Mouse (Mus musculus): ENCODE measurements around the gene Grin2b. TPM values are rescaled to one million over a fixed set of nuclear protein-coding genes. Genes with fewer than 3 reads are reported as not detected.

Grin2b gene
- total RNA-seq, 2 experiments from 2014 or later: not detected

GRCm38 (mm10) chr6:136018962-136019361 lies 154.3 kb downstream of the Grin2b start:
- no peak for ATAC-seq (replicated peaks; ENCODE audit: low FRiP score, low TSS enrichment, poor library complexity, severe bottlenecking)

- no peak for ATAC-seq (replicated peaks; ENCODE audit: low FRiP score, low TSS enrichment, poor library complexity, severe bottlenecking)
These were observed 159.5 kb downstream of the Grin2b start for GRCm38 (mm10) chr6:136013556-136014380.

GRCm38 (mm10) chr6:136011533-136011932 lies 161.8 kb downstream of the Grin2b start:
- no peak for ATAC-seq (replicated peaks; ENCODE audit: low FRiP score, low TSS enrichment, poor library complexity, severe bottlenecking)

- ATAC-seq (replicated peaks; ENCODE audit: low FRiP score, low TSS enrichment, poor library complexity, severe bottlenecking): no peak
These were observed 162.3 kb downstream of the Grin2b start for GRCm38 (mm10) chr6:136011038-136011311.

- no peak for ATAC-seq (replicated peaks; ENCODE audit: low FRiP score, low TSS enrichment, poor library complexity, severe bottlenecking)
These were observed 162.8 kb downstream of the Grin2b start for GRCm38 (mm10) chr6:136010290-136011037.

- ATAC-seq (replicated peaks; ENCODE audit: low FRiP score, low TSS enrichment, poor library complexity, severe bottlenecking): no peak
These were observed 165.2 kb downstream of the Grin2b start for GRCm38 (mm10) chr6:136008120-136008519.

- no peak for ATAC-seq (replicated peaks; ENCODE audit: low FRiP score, low TSS enrichment, poor library complexity, severe bottlenecking)
These were observed 178.6 kb downstream of the Grin2b start for GRCm38 (mm10) chr6:135994691-135995090.

- ATAC-seq (replicated peaks; ENCODE audit: low FRiP score, low TSS enrichment, poor library complexity, severe bottlenecking): no peak
These were observed 179.4 kb downstream of the Grin2b start for GRCm38 (mm10) chr6:135993897-135994296.

- ATAC-seq (replicated peaks; ENCODE audit: low FRiP score, low TSS enrichment, poor library complexity, severe bottlenecking): no peak
These were observed 179.9 kb downstream of the Grin2b start for GRCm38 (mm10) chr6:135993378-135993777.

- ATAC-seq (replicated peaks; ENCODE audit: low FRiP score, low TSS enrichment, poor library complexity, severe bottlenecking): no peak
These were observed 197.2 kb downstream of the Grin2b start for GRCm38 (mm10) chr6:135976106-135976505.

GRCm38 (mm10) chr6:135972481-135972880 lies 200.8 kb downstream of the Grin2b start:
- no peak for ATAC-seq (replicated peaks; ENCODE audit: low FRiP score, low TSS enrichment, poor library complexity, severe bottlenecking)

- no peak for ATAC-seq (replicated peaks; ENCODE audit: low FRiP score, low TSS enrichment, poor library complexity, severe bottlenecking)
These were observed 201.8 kb downstream of the Grin2b start for GRCm38 (mm10) chr6:135971481-135971880.

- no peak for ATAC-seq (replicated peaks; ENCODE audit: low FRiP score, low TSS enrichment, poor library complexity, severe bottlenecking)
These were observed 202.5 kb downstream of the Grin2b start for GRCm38 (mm10) chr6:135970716-135971318.

- ATAC-seq (replicated peaks; ENCODE audit: low FRiP score, low TSS enrichment, poor library complexity, severe bottlenecking): no peak
These were observed 211.5 kb downstream of the Grin2b start for GRCm38 (mm10) chr6:135961766-135962165.

GRCm38 (mm10) chr6:135959629-135960028 lies 213.7 kb downstream of the Grin2b start:
- no peak for ATAC-seq (replicated peaks; ENCODE audit: low FRiP score, low TSS enrichment, poor library complexity, severe bottlenecking)

- ATAC-seq (replicated peaks; ENCODE audit: low FRiP score, low TSS enrichment, poor library complexity, severe bottlenecking): no peak
These were observed 221.6 kb downstream of the Grin2b start for GRCm38 (mm10) chr6:135951666-135952065.

GRCm38 (mm10) chr6:135945511-135945910 lies 227.8 kb downstream of the Grin2b start:
- ATAC-seq (replicated peaks; ENCODE audit: low FRiP score, low TSS enrichment, poor library complexity, severe bottlenecking): no peak

GRCm38 (mm10) chr6:135944358-135944757 lies 229.0 kb downstream of the Grin2b start:
- ATAC-seq (replicated peaks; ENCODE audit: low FRiP score, low TSS enrichment, poor library complexity, severe bottlenecking): no peak

- no peak for ATAC-seq (replicated peaks; ENCODE audit: low FRiP score, low TSS enrichment, poor library complexity, severe bottlenecking)
These were observed 230.1 kb downstream of the Grin2b start for GRCm38 (mm10) chr6:135943121-135943617.

GRCm38 (mm10) chr6:135932924-135933323 lies 240.4 kb downstream of the Grin2b start:
- ATAC-seq (replicated peaks; ENCODE audit: low FRiP score, low TSS enrichment, poor library complexity, severe bottlenecking): no peak
